Mouse (Mus musculus) A20 (cell line): ENCODE measurements around the gene Herc6.
"Not testable (repeated sequence)": the region's sequence is repeated elsewhere in the genome, so short reads cannot be mapped to it uniquely, and the experiment has no call there.

Experiments used
- DNase-seq: peaks from one replicate; pipeline ENCODE4 v3.0.0-alpha.2; 2011; ENCODE audit warnings: low read depth, low spot score

Gene Herc6

GRCm38 (mm10) chr6:57580881-57581548 lies at the start of gene Herc6:
Herc6 (plus strand) TSS chr6:57581000.
- peak; percentile 78 for DNase-seq

DNA sequence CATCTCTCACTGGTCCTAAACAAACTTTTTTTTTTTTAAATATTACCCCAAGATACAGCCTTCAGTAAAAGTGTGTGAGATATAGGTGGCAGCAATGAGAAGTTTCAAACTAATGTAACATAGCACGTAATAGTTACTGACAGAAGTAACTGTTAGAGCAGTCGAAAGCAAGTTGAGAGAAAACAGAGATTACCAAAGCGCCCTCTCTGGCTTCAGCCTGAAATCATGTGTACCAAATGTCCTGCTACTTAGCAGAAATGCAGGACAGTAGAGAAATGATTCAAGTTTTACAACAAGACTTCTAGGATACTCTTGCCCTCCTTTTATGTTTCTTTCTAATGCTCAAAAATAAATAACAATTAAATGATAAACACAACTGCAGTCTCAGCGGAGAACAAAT lies 49.8 kb upstream of the Herc6 start:
- DNase-seq, result peak; percentile 45

- no peak for DNase-seq
Observed at GRCm38 (mm10) chr6:57531441-57531840, 49.4 kb upstream of the Herc6 start.

GRCm38 (mm10) chr6:57532022-57532421 lies 48.8 kb upstream of the Herc6 start:
- DNase-seq, result no peak

DNA sequence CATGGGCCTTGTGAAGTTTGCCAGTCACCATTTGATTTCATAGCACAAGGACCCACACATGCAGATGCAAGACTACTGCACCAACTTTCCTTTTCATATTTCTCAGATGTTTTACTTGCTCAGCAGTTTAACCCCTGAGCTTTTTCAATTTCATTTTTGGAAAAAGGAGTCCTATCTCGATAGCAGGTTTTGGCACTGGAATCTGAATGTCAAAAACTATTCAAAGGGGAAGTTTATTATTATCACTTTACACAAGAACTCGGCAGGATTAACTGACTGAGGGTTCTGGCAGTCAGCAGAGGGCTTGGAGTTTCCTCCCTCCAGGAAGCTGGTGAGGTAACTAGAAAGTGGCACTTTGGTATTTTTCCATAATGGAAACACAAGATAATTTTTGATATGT lies 47.4 kb upstream of the Herc6 start:
- peak; percentile 47 for DNase-seq

DNA sequence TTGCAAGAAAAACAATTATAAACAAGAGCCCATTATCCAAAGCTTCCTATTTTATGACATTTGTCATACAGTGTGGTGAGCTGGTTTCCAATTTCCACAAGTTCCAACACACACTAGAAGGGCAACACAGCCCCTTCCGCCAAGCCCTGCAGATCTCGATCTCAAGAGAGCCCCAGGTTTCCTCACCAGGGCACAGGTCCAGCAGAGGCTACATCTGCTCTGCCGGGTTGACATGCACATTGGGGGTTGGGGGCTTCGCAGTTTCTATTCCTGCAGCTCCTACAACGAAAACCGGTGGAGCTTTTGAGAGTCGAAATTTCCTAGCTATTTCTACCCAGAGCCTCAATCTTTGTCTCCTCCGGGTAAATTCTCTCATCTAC lies 46.6 kb upstream of the Herc6 start:
- DNase-seq, result peak; percentile 72

GRCm38 (mm10) chr6:57534611-57535286 lies 46.1 kb upstream of the Herc6 start:
- peak; percentile 76 for DNase-seq

- DNase-seq, result peak; percentile 99
Observed at GRCm38 (mm10) chr6:57535386-57535936, 45.3 kb upstream of the Herc6 start, which contains the start of gene Ppm1k. Ppm1k (minus strand) TSS chr6:57535468.

- no peak for DNase-seq
Observed at GRCm38 (mm10) chr6:57535971-57536669, 44.7 kb upstream of the Herc6 start.

GRCm38 (mm10) chr6:57537887-57538286 lies 42.9 kb upstream of the Herc6 start:
- DNase-seq, result no peak

- no peak for DNase-seq
Observed at GRCm38 (mm10) chr6:57540950-57541498, 39.8 kb upstream of the Herc6 start.

DNA sequence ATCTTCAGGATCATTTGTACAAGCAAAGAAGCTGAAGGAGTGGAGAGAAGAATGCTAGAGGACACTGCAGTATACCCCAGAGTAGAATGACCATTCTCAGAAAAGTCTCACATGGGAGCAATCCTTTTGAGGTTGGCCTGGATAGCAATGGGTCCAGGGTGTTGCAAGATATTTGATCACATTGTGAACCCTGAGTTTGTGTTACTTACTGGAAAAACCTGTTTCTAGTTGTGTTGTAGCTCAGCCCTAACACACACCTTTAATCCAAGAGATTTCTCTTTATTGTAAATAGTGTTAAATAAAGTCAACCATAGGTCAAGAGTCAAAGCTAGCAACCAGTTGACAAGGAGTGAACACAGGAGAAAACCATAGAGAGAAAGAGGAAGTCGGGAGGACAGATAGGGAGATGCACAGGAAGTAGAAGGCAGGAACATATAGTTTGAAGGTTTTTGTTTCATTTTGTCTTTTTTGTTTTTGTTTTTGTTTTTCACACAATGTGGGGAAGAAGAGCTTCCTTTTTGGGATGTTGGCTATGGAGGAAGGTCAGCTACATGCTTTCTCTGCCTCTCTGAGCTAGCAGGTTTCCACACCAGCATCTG lies 39.0 kb upstream of the Herc6 start:
- peak; percentile 46 for DNase-seq

DNA sequence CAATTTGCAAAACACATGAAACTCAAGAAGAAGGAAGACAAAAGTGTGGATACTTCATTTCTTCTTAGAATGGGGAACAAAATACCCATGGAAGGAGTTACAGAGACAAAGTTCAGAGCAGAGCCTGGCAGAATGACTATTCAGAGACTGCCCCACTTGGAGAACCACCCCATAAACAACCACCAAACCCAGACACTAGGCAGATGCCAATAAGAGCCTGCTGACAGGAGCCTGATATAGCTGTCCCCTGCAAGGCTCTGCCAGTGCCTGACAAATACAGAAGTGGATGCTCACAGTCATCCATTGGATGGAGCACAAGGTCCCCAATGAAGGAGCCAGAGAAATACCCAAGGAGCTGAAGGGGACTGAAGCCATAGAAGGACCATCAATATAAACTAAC lies 37.2 kb upstream of the Herc6 start:
- DNase-seq, result not testable (repeated sequence)

- no peak for DNase-seq
Observed at GRCm38 (mm10) chr6:57544866-57545265, 35.9 kb upstream of the Herc6 start.

GRCm38 (mm10) chr6:57551211-57551796 lies 29.5 kb upstream of the Herc6 start:
- no peak for DNase-seq

- no peak for DNase-seq
Observed at GRCm38 (mm10) chr6:57557796-57558317, 22.9 kb upstream of the Herc6 start.

GRCm38 (mm10) chr6:57563454-57563853 lies 17.3 kb upstream of the Herc6 start:
- no peak for DNase-seq

GRCm38 (mm10) chr6:57565452-57565851 lies 15.3 kb upstream of the Herc6 start:
- DNase-seq, result no peak

DNA sequence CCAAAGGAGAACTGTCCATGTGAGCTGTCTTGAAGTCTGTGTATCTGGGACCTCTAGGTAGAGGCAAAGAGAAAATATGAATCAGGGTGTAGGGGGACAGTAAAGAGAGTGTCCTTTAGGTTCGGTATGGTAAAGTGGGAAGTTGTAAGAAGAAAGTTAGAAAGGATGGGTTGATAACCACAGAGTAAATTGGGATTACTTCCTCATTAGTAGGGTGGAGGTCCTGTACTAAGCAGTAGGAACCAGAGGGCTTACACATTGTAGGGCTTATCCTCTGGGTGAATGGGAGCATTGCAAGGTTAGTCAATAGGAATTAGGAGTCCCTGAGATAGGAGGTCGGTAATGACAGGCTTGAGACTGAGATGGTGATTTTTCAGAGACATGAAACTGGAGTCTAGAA lies 13.2 kb upstream of the Herc6 start:
- no peak for DNase-seq

DNA sequence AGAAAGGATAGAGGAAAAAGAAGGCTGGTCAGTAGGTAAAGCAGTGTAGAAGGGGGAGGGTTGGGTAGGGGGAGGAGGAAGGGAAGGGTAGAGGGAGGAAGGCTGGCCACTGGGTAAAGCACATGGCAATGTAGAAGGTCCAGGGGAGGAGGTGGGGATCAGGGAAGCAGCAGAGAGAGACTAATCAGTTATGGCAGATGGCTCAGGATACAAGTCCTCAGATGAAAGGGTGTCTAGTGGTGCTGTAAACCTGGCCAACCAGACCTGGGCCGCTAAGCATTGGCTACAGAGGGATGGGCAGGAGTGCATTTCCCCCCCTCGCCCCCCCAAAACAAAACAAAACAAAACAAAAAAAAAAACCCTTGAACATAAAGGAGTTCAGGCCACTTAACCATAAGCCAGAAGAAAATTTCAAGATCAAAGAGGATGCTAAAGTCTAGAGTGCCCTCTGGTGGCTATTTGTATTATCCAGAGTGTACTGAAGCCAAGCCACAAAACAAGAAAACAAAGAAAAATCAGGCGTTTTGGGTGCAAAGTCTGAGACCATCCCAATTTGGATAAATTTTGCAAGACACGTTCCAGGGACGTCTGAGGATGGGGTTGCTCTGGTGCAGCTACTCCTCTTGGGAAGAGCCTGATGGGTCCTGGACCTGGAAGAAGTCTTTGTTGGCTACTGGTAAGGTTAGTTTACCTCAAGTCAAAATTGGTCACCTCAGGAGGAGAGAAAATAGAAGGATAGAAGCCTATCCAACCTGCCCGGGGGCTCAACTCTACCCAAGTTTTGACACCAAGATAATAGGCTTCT lies 10.4 kb upstream of the Herc6 start:
- DNase-seq, result peak; percentile 72
